Mouse (Mus musculus): Measurements from ENCODE around the gene Ppia. TPM values are rescaled to one million over a fixed set of nuclear protein-coding genes. Genes with fewer than 3 reads are reported as not detected.

The Ppia gene
- polyA plus RNA-seq, 1 experiment from 2014 or later, result 6,203 TPM

DNA sequence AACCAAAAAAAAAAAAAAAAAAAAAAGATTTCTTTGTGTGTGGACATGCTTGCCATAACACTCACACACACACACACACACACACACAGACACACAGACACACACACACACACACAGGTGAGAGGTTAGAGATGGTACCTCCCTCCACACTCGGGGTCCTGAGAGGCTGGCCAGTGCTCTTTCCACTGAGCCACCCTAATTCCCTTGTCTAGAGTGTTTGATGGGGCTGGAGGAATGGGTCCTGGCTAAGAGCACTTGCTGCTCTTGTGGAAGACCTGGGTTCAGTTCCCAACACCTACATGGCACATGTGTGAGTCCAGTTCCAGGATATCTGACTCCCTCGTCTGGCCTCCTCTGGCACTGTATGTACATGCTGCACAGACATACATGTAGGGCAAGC is 22.4 kb downstream of the Ppia start:
- no peaks in the 10 kb centered on the region for H3K4me1 ChIP-seq (ENCODE audit: control insufficient read depth, insufficient read depth, low read length)
- peaks cover 10% of the 10 kb centered on the region for H3K36me3 ChIP-seq (replicated peaks; ENCODE audit: control insufficient read depth, insufficient read depth, low read depth, low read length)
- no peak overlapping the region for H3K4me3 ChIP-seq (ENCODE audit: low read depth, low read length)
- no peak overlapping the region for H3K27ac ChIP-seq (replicated peaks; ENCODE audit: low read depth, low read length)
- 93% methylated on average over 2 of the region's 2 CpGs for WGBS
- H3K4me2 ChIP-seq (ENCODE audit: low read depth, low read length), result no peak overlapping the region
- H3K27me3 ChIP-seq (ENCODE audit: control insufficient read depth, insufficient read depth, low read length), result no peaks in the 10 kb centered on the region
- no peak overlapping the region for H3K9ac ChIP-seq (replicated peaks; ENCODE audit: low read length)
- no peak for ATAC-seq (replicated peaks; ENCODE audit: insufficient number of reproducible peaks, low FRiP score, low TSS enrichment, low read depth)
- no peaks in the 10 kb centered on the region for H3K9me3 ChIP-seq (replicated peaks; ENCODE audit: control insufficient read depth, low read length)
- no peak for DNase-seq (ENCODE audit: low spot score)

DNA sequence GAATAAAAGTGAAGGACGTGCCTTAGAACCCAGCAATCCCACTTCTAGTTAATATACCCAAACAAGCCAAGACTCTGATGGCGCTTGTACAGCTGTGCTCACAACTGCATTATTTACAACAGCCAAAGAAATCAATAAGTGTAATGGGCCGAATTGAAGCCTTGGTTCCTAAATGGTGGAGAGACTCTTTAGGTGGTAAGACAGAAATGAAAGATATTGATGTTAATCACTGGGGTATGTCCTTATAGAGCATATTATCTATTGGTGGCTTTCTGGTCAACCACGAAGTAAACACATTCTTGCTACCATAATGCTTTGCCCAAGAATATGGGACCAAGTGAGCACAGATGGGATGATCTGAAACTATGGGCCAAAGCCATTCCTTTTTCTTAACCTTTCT is 24.9 kb downstream of the Ppia start:
- H3K27me3 ChIP-seq (ENCODE audit: control insufficient read depth, insufficient read depth, low read length), result no peaks in the 10 kb centered on the region
- H3K27ac ChIP-seq (replicated peaks; ENCODE audit: low read depth, low read length), result no peak overlapping the region
- no peak overlapping the region for H3K9ac ChIP-seq (replicated peaks; ENCODE audit: low read length)
- no peaks in the 10 kb centered on the region for H3K9me3 ChIP-seq (replicated peaks; ENCODE audit: control insufficient read depth, low read length)
- DNase-seq (ENCODE audit: low spot score) (no peak), ATAC-seq (replicated peaks; ENCODE audit: insufficient number of reproducible peaks, low FRiP score, low TSS enrichment, low read depth) (no peak)
- H3K4me2 ChIP-seq (ENCODE audit: low read depth, low read length), result no peak overlapping the region
- H3K36me3 ChIP-seq (replicated peaks; ENCODE audit: control insufficient read depth, insufficient read depth, low read depth, low read length), result peaks cover 10% of the 10 kb centered on the region
- WGBS, result 92% methylated on average over 4 of the region's 4 CpGs
- no peaks in the 10 kb centered on the region for H3K4me1 ChIP-seq (ENCODE audit: control insufficient read depth, insufficient read depth, low read length)
- H3K4me3 ChIP-seq (ENCODE audit: low read depth, low read length), result no peak overlapping the region

DNA sequence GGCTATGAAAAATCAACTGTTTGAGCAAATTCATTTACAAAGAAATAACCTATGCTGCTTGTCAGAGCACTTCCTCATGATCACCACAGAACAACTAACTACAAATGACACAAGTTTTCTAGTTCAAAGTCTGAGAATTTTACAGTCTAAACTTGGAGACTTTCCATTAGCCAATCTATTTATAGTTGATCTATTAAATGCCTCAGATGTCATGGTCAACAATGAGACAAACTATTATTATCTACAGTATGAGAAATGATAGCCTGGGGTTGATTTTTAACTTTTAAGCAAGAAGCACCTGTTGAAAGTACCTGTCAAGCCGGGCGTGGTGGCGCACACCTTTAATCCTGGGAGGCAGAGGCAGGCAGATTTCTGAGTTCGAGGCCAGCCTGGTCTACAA is 27.3 kb downstream of the Ppia start:
- no peak overlapping the region for H3K9ac ChIP-seq (replicated peaks; ENCODE audit: low read length)
- DNase-seq (ENCODE audit: low spot score) (no peak), ATAC-seq (replicated peaks; ENCODE audit: insufficient number of reproducible peaks, low FRiP score, low TSS enrichment, low read depth) (no peak)
- H3K27me3 ChIP-seq (ENCODE audit: control insufficient read depth, insufficient read depth, low read length), result no peaks in the 10 kb centered on the region
- H3K9me3 ChIP-seq (replicated peaks; ENCODE audit: control insufficient read depth, low read length), result no peaks in the 10 kb centered on the region
- WGBS, result 93% methylated on average over 4 of the region's 4 CpGs
- no peaks in the 10 kb centered on the region for H3K4me1 ChIP-seq (ENCODE audit: control insufficient read depth, insufficient read depth, low read length)
- H3K4me2 ChIP-seq (ENCODE audit: low read depth, low read length), result no peak overlapping the region
- H3K27ac ChIP-seq (replicated peaks; ENCODE audit: low read depth, low read length), result no peak overlapping the region
- no peak overlapping the region for H3K4me3 ChIP-seq (ENCODE audit: low read depth, low read length)
- peaks cover 2% of the 10 kb centered on the region; the same call in 1 of the 2 replicates for H3K36me3 ChIP-seq (replicated peaks; ENCODE audit: control insufficient read depth, insufficient read depth, low read depth, low read length)

DNA sequence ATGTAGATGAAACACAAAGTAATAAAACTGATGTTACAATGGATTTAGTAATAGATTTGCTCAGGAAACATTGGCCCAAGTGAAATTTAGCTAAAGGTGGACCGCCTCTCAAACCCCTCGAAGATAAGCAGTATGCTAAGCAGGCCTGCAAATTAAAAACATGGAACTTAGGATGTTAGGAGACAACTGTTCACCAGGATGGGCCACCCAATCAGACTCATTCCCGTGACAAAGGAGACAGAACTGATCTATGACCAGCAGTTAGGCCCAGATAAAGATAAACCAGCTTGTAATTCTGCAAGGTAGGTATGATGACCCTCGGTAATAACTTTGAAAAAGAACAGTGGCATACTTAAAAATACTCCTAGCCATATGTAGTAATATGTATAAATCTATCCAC is 27.9 kb downstream of the Ppia start:
- ATAC-seq (replicated peaks; ENCODE audit: insufficient number of reproducible peaks, low FRiP score, low TSS enrichment, low read depth), result no peak

DNA sequence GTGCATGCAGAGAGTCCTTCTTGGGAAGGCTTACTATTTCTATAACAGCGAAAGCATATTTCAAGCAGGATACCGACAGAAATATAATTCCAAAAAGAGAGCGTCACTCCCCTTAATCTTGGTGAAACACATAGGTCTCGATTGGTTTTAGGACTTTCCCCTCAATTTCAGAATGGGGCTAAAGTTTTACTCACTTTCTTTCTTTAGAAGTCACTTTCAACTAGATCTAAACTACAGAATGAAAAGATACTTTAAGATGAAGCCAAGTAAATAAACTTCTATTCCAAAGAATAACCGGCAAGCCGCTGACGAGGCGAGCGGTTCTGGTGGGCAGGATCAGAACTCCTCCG is 28.5 kb downstream of the Ppia start:
- Histone ChIP-seq H3K4me3 (ENCODE audit: low read depth, low read length) (peak overlapping the region; percentile 76), H3K9ac (replicated peaks; ENCODE audit: low read length) (peak overlapping the region; percentile 88), H3K9me3 (replicated peaks; ENCODE audit: control insufficient read depth, low read length) (no peaks in the 10 kb centered on the region), H3K36me3 (replicated peaks; ENCODE audit: control insufficient read depth, insufficient read depth, low read depth, low read length) (no peaks in the 10 kb centered on the region), H3K4me2 (ENCODE audit: low read depth, low read length) (peak overlapping the region; percentile 30), H3K27me3 (ENCODE audit: control insufficient read depth, insufficient read depth, low read length) (no peaks in the 10 kb centered on the region), H3K27ac (replicated peaks; ENCODE audit: low read depth, low read length) (peak overlapping the region; percentile 90), H3K4me1 (ENCODE audit: control insufficient read depth, insufficient read depth, low read length) (no peaks in the 10 kb centered on the region)
- DNase-seq (ENCODE audit: low spot score), result no peak
- WGBS, result under 1% methylated on average over 10 of the region's 10 CpGs
- no peak for ATAC-seq (replicated peaks; ENCODE audit: insufficient number of reproducible peaks, low FRiP score, low TSS enrichment, low read depth)

More for the DNA sequence above, 27.9 kb downstream of the Ppia start:
- peak overlapping the region; percentile 30 for H3K4me2 ChIP-seq (ENCODE audit: low read depth, low read length)
- no peaks in the 10 kb centered on the region for H3K27me3 ChIP-seq (ENCODE audit: control insufficient read depth, insufficient read depth, low read length)
- peak overlapping the region; percentile 76 for H3K4me3 ChIP-seq (ENCODE audit: low read depth, low read length)
- no peaks in the 10 kb centered on the region for H3K36me3 ChIP-seq (replicated peaks; ENCODE audit: control insufficient read depth, insufficient read depth, low read depth, low read length)
- no peaks in the 10 kb centered on the region for H3K9me3 ChIP-seq (replicated peaks; ENCODE audit: control insufficient read depth, low read length)
- WGBS, result 63% methylated on average over 4 of the region's 4 CpGs
- no peak for DNase-seq (ENCODE audit: low spot score)
- no peak overlapping the region for H3K27ac ChIP-seq (replicated peaks; ENCODE audit: low read depth, low read length)
- H3K9ac ChIP-seq (replicated peaks; ENCODE audit: low read length), result peak overlapping the region; percentile 88
- H3K4me1 ChIP-seq (ENCODE audit: control insufficient read depth, insufficient read depth, low read length), result no peaks in the 10 kb centered on the region

DNA sequence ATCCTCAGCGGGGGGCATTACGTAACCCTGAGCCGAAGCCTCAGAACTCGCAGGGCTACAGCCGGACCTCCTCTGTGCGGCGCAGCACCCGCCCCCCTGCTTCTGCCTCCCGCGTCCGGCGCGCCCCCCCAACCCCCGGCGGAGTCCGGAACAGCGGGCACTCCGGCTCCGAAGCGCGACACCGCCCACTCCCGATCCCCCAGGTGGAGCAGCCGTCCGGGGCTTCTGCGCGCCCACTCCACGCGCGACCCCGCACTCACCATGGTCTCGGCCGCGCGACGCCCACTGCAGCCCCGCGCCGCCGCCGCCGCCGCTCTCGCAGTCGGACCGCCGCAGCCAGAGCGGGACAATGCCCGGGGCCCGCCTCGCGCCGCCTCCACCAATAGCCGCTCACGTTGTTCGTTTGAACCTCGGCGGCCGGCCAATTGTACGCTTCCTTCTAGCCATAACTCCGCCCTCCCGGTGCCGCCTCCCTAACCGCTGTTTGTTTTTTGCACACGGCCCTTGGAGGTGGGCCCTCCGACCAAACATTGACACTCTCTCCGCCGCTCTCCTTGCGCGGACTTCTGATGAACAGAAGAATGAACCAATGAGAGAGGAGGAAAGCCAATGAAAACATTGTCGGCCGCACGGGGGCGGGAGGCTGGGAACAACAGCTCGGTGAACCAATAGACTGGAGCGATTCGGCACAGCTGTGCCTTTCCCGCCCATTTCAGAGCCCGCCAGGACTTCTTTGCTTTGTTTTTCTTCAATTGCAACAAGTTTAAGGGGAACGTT is 29.0 kb downstream of the Ppia start, which contains the start of gene H2afv:
Gene H2afv, minus strand, starts transcription at position 367 of the 777 bp plus-strand sequence.
- Histone ChIP-seq H3K36me3 (replicated peaks; ENCODE audit: control insufficient read depth, insufficient read depth, low read depth, low read length) (no peaks in the 10 kb centered on the region), H3K27ac (replicated peaks; ENCODE audit: low read depth, low read length) (peak within 1 kb of the TSS; percentile 90), H3K9me3 (replicated peaks; ENCODE audit: control insufficient read depth, low read length) (no peaks in the 10 kb centered on the region), H3K4me1 (ENCODE audit: control insufficient read depth, insufficient read depth, low read length) (no peaks in the 10 kb centered on the region), H3K4me2 (ENCODE audit: low read depth, low read length) (peak within 1 kb of the TSS; percentile 35), H3K9ac (replicated peaks; ENCODE audit: low read length) (peak within 1 kb of the TSS; percentile 88), H3K4me3 (ENCODE audit: low read depth, low read length) (peak within 1 kb of the TSS; percentile 76), H3K27me3 (ENCODE audit: control insufficient read depth, insufficient read depth, low read length) (no peaks in the 10 kb centered on the region)
- WGBS, result under 1% methylated on average over 60 of the region's 80 CpGs
- DNase-seq (ENCODE audit: low spot score) (peak; percentile 99), ATAC-seq (replicated peaks; ENCODE audit: insufficient number of reproducible peaks, low FRiP score, low TSS enrichment, low read depth) (peak; percentile 99)

DNA sequence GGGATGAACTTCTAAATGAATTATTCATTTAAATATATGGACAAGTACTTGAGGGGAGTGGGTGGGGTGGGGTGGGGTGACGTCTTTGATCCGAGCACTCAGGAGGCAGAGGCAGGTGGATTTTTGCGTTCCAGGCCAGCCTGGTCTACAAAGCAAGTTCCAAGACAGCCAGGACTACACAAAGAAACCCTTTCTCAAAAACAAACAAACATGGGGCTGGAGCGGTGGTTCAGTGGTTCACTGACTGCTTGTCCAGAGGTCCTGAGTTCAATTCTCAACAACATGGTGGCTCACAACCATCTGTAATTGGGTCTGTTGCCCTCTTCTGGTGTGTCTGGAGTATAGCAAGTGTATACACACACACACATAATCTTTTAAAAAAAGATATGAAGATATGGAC is 30.2 kb downstream of the Ppia start:
- Histone ChIP-seq H3K27ac (replicated peaks; ENCODE audit: low read depth, low read length) (no peak overlapping the region), H3K4me3 (ENCODE audit: low read depth, low read length) (no peak overlapping the region)
- 84% methylated on average over 4 of the region's 4 CpGs for WGBS

DNA sequence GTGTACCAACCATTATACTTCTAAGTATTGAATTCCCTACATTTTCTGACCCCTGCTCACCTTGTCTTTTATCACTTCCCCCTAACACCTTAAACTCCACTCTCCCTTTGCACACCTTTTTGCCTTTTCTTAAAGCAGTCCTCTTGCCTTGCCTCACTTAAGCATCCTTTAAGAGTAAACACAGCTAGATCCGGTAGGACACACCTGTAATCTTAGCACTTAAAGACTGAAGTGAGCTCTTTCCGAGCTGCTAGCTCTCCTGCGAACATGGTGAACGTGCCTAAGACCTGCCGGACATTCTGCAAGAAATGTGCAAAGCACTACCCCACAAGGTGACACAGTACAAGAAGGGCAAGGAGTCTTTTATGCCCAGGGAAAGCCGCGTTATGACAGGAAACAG is 30.7 kb downstream of the Ppia start:
- ATAC-seq (replicated peaks; ENCODE audit: insufficient number of reproducible peaks, low FRiP score, low TSS enrichment, low read depth), result no peak
- no peaks in the 10 kb centered on the region for H3K9me3 ChIP-seq (replicated peaks; ENCODE audit: control insufficient read depth, low read length)
- no peaks in the 10 kb centered on the region for H3K36me3 ChIP-seq (replicated peaks; ENCODE audit: control insufficient read depth, insufficient read depth, low read depth, low read length)
- no peak for DNase-seq (ENCODE audit: low spot score)
- 89% methylated on average over 7 of the region's 7 CpGs for WGBS
- no peak overlapping the region for H3K27ac ChIP-seq (replicated peaks; ENCODE audit: low read depth, low read length)
- no peaks in the 10 kb centered on the region for H3K27me3 ChIP-seq (ENCODE audit: control insufficient read depth, insufficient read depth, low read length)
- no peaks in the 10 kb centered on the region for H3K4me1 ChIP-seq (ENCODE audit: control insufficient read depth, insufficient read depth, low read length)
- no peak overlapping the region for H3K9ac ChIP-seq (replicated peaks; ENCODE audit: low read length)
- no peak overlapping the region for H3K4me2 ChIP-seq (ENCODE audit: low read depth, low read length)
- no peak overlapping the region for H3K4me3 ChIP-seq (ENCODE audit: low read depth, low read length)

More for the DNA sequence above, 30.2 kb downstream of the Ppia start:
- H3K36me3 ChIP-seq (replicated peaks; ENCODE audit: control insufficient read depth, insufficient read depth, low read depth, low read length), result no peaks in the 10 kb centered on the region
- DNase-seq (ENCODE audit: low spot score) (no peak), ATAC-seq (replicated peaks; ENCODE audit: insufficient number of reproducible peaks, low FRiP score, low TSS enrichment, low read depth) (no peak)
- H3K9me3 ChIP-seq (replicated peaks; ENCODE audit: control insufficient read depth, low read length), result no peaks in the 10 kb centered on the region
- no peaks in the 10 kb centered on the region for H3K27me3 ChIP-seq (ENCODE audit: control insufficient read depth, insufficient read depth, low read length)
- H3K4me1 ChIP-seq (ENCODE audit: control insufficient read depth, insufficient read depth, low read length), result no peaks in the 10 kb centered on the region
- no peak overlapping the region for H3K4me2 ChIP-seq (ENCODE audit: low read depth, low read length)
- no peak overlapping the region for H3K9ac ChIP-seq (replicated peaks; ENCODE audit: low read length)

Data from embryonic facial prominence, embryonic 11.5 days (tissue).